Mouse (Mus musculus) bone marrow, adult 2 months (tissue): ENCODE data around the gene Abcb8.

ENCODE experiments used
- CTCF ChIP-seq: fragments of 200-500 bp; IDR thresholded peaks from 2 replicates; pipeline ENCODE4 v1.5.1; 2011; ENCODE audit warnings: low read length, control low read depth; ENCODE audit not compliant: control insufficient read depth, insufficient read depth
- POLR2A ChIP-seq: fragments of 200-500 bp; IDR thresholded peaks from 2 replicates; pipeline ENCODE4 v1.6.1; 2011; ENCODE audit warnings: low read depth, mild to moderate bottlenecking, control low read depth, low read length, borderline replicate concordance; ENCODE audit not compliant: control insufficient read depth

DNA sequence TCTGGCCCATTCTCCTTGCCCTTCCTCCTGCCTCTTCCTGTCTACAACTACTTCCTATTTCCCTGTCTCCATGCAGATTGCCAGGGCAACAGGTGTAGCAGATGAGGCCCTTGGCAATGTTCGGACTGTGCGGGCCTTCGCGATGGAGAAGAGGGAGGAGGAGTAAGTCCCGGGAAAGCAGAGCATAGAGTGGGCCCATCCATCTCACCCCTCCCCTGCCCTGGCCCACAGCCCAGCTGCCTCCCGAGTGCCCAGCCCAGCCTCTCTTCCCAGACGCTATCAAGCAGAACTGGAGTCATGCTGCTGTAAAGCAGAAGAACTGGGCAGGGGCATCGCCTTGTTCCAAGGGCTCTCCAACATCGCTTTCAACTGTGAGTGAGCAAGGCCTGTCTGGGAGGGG is 8.5 kb downstream of the Abcb8 start:
- no peak for TF ChIP-seq POLR2A
- TF ChIP-seq CTCF: no peak
